Mouse (Mus musculus): ENCODE results near the gene Hes2.

Hes2 gene

DNA sequence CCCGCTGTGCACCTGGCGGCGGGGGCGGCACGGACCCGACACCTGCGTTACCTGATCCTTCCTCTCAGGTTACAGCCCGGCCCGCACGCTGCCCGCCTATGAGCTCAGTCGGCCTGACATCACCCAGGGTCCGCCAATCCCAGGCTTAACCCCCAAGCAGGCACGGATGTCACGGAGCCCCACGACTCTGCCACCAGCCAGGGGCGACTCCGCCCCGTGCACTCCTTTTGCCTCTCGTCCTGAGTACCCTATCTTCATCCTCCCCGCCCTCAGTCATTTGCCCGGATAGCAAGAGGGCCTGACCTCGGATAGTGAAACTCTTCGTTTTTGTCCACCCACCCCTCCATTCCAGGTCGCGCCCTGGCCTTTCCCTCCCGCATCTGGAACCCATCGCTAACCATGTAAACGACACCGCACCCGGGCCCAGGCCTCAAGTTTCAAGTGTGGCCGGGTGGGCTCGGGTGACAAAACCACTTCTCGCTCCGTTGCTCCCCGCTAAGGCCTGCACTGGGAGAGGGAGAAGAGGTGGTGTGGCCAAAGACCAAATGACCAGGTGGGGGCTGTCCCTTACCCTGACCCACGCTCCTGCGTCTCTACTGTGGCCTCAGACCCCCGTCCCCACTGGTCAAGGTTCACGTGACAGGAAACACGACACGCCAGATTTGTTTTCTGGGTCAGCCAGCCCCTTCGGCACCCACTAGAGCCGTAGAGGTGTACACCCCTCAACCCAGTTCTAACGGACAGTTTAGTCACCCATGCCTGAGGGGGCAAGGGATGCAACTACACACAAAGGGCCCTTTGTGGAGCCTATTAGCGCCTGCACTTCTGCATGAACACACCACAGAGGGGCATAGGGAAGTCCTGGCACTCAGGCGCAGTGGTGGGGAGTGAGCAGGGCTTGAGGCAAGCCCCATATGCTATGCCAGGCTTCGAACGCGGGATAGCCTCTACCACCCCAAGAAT is 26.6 kb upstream of the Hes2 start:
- no peak for DNase-seq (ENCODE audit: low spot score in 2 of 2)

DNA sequence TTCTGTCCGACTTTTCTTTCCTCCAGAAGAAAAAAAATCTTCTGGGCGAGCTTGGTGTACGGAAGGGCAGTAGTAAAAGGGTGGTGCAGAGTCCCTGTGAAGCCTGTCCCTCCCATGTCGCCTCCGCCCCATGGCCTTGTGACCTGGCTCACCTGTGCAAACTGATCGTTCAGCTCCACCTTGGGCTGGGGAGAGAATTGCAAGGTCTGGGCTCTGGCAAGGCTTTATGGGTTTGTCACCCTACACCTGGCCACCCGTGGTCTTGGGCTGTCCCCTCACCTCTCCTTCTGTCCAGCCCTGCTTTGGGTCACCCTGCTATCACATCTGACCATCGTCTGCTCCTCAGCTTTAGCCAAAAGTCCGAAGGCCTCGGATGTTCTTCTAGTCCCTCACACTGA is 25.9 kb upstream of the Hes2 start:
- no peak for DNase-seq (ENCODE audit: low spot score in 2 of 2)

DNA sequence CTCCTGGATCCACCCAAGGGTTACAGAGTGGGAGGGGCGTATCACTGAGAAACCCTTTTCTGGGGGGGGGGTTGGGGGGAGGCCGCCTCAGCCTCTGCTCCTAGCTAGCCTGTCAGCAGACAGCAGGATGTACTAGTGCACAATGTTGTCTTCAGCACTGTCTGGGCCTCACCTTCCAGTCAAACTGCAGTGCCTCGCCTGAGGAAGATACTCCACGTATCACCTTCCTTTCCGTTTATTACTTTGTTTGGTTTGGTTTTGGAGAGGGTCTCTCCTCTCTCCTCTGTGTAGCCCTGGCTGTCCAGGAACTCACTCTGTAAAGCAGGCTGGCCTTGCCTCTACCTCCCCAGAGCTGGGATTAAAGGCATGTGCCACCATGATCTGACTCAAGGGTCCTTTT is 25.5 kb upstream of the Hes2 start:
- DNase-seq (ENCODE audit: low spot score in 2 of 2), result no peak

DNA sequence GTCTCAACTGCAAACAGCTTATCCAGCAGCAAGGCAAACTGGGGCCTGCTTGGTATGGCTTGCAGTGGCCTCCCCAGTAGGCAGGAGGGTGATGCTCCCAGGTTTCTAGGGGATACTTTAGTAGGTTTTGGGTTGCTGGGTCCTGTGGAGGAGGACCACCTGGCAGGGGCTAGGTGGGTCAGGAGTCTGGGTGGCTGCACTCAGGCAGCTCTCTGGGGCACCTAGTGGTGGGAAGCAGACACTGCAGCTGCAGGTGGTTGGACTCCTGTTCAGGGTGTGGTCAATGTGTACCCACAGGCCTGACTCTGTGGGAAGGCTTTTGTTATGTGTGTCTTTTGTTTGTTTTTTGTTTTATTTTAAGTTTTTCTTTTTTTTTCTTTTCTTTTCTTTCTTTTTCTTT is 24.2 kb upstream of the Hes2 start:
- DNase-seq (ENCODE audit: low spot score in 2 of 2), result no peak

DNA sequence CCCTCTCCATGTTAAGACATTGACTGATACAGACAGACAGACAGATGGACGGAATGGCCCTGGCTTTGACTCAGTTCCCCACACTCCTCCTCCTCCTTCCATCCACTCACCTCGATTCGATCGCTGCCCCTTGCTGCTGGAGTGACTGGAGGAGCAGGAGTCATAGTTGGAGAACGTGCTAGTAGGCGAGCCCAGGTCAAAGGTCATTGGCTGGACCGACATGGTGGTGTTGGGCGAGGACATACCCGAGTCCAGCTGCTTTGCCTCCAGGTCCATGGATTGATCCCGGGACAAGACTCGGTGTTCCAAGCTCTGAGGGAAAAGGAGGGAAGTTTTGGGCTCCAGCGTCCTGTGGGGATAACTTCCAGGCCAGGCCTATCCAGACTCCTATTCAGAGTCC is 23.3 kb upstream of the Hes2 start:
- no peak for DNase-seq (ENCODE audit: low spot score in 2 of 2)

DNA sequence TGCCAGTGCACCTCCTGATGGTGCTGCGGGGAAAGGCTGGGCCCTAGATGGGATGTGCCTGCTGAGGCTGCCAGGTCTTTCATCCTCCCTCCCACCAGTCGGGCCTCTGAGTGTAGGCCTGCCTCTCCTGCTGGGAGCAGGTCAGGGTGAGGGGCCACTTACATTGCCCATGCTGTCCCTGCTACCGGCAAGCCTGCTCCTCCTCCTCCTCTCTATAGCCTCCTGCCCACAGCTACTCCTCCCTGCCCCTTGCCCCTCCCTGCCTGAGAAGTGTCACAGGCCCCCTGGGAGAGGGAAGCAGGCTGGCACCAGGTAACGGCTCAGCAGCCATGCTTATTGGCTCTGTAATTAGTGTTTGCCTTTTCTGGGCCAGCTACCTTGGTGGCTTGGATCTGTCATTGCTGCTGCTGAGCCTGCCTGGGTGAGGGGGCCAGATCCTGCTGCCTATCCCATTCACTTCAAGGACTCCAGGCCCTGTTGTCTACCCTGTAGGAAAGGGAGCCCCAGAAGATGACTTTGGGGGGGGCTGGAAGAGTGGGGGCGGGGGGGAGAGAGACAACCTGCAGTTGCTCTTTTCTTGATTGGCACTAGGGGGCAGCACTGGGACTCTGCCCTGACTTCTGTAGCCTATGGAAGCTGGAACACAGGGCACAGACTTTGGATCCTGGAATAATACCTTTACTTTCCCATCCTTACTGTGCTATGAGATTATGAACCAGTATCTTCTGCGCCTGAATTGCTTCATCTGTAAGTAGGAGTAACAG is 22.4 kb upstream of the Hes2 start:
- no peak for DNase-seq (ENCODE audit: low spot score in 2 of 2)

DNA sequence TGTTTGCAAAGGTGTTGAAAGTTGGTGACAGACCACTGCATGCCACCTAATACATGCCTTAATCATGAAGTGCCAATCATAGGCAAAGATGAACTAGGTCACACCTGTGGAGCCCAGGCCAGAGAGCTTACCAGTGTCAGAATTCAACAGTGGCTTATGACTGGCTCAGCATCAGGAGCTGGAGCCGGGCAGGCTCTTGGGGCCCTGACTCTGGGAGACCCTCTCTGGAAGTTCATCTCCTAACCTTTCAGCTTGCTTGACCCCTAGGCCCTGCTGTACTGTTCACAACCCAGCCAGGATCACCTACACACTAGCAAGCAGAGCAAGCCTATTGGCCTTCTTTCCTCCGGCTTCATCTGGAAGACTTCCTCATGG is 21.8 kb upstream of the Hes2 start:
- DNase-seq (ENCODE audit: low spot score in 2 of 2), result no peak

DNA sequence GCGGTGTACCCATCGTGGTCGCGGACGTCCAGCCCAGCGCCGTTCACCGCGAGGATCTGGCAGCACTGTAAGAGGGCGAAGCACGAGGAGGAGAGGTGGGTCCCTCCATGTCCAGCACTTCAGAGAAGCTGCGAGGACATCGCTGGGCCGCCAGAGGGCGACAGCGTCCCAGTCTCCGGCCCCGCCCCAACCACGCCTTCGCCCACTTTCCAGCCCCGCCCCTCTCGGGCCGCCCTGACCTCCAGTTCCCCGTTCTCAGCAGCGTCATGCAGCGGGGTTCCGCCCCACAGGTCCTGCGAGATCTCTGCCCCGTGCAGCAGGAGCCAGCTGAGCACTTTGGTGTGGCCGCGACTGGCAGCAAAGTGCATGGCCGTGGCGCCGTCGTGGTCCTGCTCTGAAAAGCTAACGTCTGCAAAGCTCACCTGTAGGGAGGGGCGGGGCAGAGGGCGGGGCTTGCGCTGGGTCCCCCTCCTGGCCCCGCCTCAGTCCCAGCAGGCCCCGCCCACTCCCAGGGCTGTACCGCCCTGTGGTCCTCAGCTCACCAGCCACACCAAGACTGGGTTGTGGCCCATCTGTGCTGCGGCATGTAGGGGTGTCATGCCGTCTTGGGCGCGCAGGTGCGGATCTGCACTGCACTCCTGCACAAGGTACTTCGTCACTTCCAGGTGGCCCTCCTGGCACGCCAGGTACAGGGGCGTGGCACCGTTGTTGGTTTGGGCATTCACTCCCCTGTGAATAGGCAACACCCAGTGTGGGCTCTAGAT is 20.0 kb upstream of the Hes2 start:
- DNase-seq (ENCODE audit: low spot score in 2 of 2), result peak; percentile 84 to 95

DNA sequence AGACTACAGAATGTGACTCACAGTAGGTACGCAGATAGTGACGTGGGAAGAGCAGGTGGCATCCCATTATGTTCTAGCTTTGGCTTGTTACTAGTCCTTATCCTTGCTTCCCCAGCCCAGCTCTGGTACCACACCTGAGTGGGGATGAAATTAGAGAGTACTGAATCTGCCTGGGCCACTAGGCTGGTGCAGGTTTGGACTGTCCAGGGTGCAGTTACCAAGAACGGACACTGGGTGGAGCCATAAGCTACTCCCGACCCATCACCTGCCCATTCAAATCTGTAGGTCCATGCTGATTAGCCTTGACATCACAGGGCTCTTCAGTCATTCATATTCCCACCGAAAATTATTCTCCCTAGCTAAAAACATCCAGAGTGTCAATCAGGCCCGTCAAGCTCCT is 18.2 kb upstream of the Hes2 start:
- no peak for DNase-seq (ENCODE audit: low spot score in 2 of 2)

DNA sequence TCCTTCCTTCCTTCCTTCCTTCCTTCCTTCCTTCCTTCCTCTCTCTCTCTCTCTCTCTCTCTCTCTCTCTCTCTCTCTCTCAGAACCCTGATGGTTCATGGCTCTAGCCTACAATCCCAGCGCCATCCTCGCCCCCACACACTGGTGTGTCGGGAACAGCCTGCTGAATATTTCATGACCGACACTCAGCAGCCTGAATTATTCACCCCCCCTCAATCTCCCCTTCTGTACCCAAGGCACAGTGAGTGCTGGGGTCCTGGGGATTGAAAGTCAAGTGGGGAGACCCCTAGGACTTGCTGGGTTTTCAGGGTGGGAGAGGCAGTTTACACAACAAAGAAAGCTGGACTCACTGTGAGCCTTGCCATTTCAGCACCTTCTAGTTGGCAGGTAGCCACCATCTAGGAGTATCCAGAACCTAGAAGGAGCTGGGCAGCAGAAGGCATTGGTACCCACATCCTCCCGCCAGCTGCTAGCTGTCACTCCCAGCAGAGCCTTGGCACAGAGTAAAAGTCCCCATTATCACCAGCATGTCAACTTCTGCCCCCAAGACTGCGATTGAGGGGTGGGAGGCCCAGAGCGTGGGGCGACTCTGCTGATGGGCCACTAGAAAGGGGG is 17.0 kb upstream of the Hes2 start:
- DNase-seq (ENCODE audit: low spot score in 2 of 2), result no peak

DNA sequence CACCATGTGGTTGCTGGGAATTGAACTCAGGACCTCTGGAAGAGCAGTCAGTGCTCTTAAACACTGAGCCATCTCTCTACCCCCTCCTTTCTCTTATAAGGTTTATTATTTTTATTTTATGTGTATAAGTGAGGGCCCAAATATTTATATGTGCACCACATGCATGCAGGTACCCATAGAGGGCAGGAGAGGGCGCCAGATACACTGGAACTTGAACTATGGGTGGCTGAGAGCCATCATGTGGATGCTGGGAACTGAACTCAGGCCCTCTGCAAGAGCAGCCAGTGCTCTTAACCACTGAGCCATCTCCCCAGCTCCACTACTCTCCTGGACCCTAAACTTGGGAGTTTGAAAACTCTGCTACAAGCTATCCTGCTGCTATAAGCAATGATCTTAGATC is 15.0 kb upstream of the Hes2 start:
- no peak for DNase-seq (ENCODE audit: low spot score in 2 of 2)

DNA sequence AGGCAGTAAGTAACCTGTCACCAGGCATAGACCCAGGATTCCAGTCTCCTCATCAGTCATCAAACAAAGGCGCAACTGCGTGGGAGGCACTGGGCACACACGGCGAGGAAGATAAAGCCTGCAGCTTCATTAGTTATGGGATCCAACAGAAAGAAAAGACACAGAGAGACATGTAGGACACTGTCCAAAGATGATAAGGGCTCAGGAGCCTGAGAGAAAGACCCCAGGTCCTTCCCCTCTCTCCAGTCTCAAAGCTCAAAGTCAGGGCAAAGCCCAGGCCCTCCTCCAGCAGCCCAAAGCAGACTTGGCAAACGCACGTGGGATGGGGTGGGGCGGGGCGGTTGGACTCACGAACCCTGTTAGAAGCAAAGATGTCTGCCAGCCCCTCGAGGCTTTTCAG is 13.2 kb upstream of the Hes2 start:
- no peak for DNase-seq (ENCODE audit: low spot score in 2 of 2)

DNA sequence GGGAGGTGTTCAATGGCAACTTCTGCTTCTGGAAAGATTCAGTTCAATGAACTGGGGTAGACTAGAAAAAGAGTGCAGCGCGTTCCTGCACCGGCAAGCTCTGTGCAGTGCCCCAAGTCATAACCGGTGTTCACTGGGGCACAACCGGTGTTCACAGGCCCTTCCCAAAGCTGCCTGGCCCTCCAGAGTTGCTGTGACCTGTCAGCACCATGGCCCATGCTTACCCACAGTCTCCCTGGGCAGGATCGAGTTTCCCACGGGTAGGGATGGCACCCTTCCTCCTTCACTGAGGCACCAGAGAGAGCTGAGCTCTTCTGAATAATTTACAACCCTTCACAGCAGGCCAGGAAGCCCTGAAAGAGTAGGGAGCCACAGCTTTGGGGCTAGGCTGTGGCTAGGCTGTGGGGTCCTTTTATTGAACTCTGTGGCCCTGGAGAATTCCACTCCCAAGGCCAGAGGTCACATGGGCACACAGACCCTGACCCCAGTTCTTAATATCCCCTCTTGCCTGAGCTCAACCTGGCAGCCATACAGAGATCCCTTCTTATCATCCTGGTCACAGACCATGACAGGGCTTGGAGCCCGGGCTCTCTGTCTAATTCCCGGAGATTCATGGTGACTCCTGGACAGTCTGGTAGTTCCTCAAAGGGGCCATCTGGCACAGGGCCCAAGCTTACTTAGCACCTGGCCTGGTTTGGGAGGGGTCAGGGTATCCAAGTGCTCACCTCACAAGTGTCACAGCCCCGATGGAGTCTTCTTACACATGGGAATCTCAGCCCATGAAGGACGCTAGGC is 12.4 kb upstream of the Hes2 start:
- no peak for DNase-seq (ENCODE audit: low spot score in 2 of 2)

DNA sequence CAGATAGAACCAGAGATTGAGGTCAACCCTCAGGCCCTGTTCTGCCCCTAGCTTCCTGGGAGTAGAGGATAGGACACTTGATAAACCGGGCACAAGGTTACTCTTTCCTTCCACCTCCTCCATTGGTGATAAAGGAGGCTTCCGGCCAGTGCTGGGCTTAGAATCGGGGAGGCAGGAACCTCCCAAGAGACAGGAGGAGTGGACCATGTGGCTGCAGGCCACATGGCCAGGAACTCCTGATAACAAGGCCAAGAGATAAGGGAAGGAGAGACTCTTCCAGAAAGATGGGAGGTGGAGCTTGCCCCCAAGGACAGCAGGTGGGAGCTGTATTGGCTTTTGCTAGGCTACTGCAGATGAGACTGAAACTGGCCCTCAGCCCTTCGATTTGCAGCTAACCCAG is 8.1 kb upstream of the Hes2 start:
- no peak for DNase-seq (ENCODE audit: low spot score in 2 of 2)

DNA sequence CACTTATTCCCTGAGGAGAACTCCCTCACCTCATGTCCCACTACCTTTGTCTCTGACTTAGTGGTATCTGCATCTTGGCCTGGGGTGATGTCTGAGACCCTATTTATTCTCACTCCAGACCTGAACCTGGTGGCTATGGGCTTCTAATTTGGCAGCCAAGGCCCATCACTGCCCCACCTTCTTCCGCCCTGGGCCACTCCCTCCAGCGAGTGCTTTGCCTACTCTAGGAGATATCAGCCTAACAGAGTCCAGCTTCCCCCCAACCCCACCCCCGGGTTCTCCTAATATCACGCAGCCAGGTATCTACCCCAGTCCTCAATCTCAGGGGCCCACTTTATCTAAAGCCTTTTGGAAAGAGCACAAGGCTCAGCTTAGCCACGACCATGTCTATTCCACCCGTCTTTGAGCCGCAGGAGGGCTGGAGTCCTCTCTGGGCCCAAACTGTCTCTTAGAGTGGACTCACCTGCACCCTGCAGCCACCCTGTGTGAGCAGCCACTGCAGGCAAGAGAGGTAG is 7.2 kb upstream of the Hes2 start:
- no peak for DNase-seq (ENCODE audit: low spot score in 2 of 2)

DNA sequence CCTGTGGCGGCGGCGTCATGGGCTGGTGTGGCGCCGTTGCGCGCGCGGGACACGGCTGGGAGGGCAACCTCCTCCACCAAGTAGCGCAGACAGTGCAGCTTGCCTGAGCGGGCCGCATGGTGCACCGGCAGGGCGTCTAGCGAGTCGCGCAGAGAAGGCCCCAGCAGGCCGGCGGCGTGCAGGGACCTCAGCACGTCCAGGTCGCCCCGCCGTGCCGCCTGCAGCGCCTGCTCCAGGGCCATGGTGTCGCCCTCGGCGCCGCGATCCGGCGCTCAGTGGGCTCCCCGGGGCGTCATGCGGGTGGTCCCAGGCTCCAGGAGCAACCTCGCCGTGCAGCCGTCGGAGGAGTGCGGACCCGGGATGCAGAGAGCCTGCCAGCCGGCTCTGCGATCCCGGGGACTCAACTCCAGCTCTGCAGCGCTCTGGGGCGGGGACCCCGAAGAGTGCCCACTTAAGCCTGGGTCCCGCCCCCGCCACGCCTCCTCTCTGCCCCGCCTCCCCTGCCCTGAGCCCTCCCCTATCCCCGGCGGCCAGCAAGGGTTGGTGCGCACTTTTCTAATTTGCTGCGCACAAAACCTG is 6.6 kb upstream of the Hes2 start, which contains the start of gene Espn:
Gene Espn, minus strand, starts transcription at position 406 of the 579 bp plus-strand sequence.
- DNase-seq (ENCODE audit: low spot score in 2 of 2), result peak; percentile 59 to 62

DNA sequence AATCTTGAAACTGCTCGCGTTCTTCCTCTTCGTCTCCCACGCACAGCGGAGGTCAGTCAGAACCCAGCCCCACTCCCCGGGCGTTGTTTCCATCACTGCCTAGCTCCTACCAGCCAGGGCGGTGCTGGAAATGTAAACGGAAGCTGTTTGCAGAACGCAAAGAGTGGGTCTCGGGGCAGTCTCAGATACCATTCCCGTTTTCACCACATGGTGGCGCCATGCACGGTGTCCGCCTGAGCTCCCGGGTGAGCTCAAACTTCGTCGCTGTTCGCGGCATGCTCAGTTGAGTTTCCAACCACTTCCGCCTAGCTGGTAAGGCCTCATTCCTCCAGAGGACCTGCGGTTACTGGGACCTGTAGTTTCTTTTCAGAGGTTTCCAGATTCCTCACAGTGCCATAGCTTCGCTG is 4.9 kb upstream of the Hes2 start:
- peak; percentile 86 to 87 for DNase-seq (ENCODE audit: low spot score in 2 of 2)

DNA sequence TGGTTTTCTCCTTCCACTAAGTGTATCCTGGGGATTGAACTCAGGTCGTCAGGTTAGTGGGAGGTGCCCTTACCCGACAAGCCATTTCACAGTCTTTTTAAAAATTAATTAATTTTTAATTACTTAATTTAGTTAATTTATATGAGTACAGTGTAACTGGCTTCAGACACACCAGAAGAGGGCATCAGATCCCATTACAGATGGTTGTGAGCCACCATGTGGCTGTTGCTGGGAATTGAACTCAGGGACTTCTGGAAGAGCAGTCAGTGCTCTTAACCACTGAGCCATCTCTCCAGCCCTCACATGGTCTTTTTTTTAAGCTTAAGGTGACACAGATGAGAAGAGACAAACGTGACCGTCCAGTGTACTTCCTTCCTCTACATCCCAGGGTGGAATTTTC is 3.6 kb upstream of the Hes2 start:
- DNase-seq (ENCODE audit: low spot score in 2 of 2), result no peak

DNA sequence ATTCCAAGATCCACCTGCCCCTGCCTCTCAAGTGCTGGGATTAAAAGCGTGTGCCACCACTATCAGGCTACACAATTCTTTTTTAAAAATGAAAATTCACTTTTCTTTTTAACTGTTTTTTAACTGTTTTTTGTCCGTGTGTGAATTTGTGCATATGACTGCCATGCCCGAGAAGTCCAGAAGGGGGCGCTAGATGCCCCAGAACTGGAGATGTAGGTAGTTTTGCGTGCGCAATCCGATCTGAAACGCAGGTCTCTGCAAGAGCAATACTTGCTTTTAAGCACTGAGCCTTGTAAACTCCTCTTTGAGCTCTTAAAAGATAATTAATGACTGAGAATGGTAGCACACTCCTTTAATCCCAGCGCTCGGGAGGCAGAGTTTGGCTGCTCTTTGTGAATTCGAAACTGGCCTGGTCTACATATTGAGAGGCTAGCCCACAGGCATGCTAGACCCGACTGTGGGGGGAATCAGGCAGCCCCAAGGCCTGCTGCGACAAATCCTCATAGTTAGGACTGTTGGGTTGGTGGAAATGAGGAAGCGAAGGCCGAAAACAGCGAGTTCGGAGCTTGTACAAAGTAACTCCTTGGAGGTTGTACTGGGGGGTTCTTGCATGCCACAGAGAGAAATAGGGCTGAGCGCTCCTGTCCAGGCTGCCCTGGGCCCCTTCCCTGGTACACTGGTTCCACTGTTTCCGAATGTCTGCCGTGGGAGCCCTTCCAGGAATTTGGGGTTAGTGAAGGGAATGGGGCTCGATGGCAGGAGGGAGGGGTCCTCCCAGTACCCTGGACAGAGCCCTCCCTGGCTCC is 685 bp upstream of the Hes2 start:
- DNase-seq (ENCODE audit: low spot score in 2 of 2), result peak in 1 of 2 experiments; percentile 47

DNA sequence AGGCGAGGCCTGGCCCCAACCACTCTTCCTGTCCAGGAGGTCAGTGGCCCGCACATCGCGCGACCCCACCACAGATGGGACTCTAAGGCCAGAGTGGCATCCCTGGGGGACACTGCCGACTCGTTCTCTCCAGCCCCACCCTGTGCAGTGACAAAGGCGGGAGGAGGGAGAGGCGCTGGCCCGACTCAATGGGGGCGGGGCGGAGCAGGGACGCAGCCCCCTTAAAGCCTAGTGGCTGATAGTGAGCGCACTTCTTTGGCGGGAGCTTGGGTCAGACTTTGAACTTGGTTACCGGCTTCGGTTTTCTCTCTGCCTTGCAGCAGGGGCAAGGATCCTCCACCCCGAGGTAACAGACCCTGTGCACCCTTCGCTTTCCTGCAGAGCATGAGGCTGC is 615 bp downstream of the Hes2 start:
- DNase-seq (ENCODE audit: low spot score in 2 of 2), result no peak

Data from urinary bladder, adult 18-20 months (tissue).